Mouse (Mus musculus): ENCODE measurements around the gene Zc3h15. TPM values are rescaled to one million over a fixed set of nuclear protein-coding genes. Genes with fewer than 3 reads are reported as not detected.

Zc3h15 gene
- total and polyA plus RNA-seq, 3 experiments, result 144 to 194 TPM; not detected in 1

DNA sequence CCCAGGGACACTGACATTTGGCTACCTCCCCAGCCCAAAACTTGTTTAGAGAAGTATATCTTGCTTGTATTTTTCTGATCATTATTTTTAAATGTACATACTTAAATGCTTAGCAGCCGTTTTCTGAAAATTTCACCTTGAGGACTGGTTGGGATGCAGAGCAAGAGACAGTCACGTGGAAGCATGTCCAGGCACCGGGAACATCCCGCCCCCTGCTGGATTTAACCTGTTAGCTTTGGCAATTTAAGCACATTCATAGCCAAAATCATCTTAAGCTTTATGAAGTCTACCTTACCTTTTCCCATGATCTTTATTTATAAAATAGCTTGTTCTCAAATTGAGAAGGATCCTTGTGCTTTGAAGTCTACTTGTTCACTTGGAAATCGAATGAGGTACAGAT lies 25.8 kb downstream of the Zc3h15 start:
- Histone ChIP-seq H3K4me1 (ENCODE audit: control insufficient read depth in 1 of 2, insufficient read depth in 2 of 2, low read length in 2 of 2) (no peaks in the 10 kb centered on the region), H3K9ac (ENCODE audit: control insufficient read depth, low read depth, low read length, poor library complexity, severe bottlenecking) (no peak overlapping the region), H3K27me3 (ENCODE audit: control insufficient read depth in 1 of 2, insufficient read depth in 2 of 2, low read length in 2 of 2) (no peaks in the 10 kb centered on the region), H3K27ac (ENCODE audit: control insufficient read depth, low read depth, low read length) (no peak overlapping the region), H3K4me3 (ENCODE audit: control insufficient read depth in 1 of 2, insufficient read depth in 1 of 2, low read depth in 2 of 2, low read length in 2 of 2) (no peak overlapping the region), H3K9me3 (replicated peaks; ENCODE audit: insufficient read depth, low read length) (no peaks in the 10 kb centered on the region), H3K36me3 (ENCODE audit: control insufficient read depth in 1 of 2, insufficient read depth in 2 of 2, low read length in 2 of 2) (peaks cover 0 to 15% of the 10 kb centered on the region in 2 experiments; a peak in 2 of 4 replicates), H3K79me2 (ENCODE audit: control insufficient read depth, insufficient read depth, low read length, poor library complexity) (no peaks in the 10 kb centered on the region)
- no peak for DNase-seq (ENCODE audit: low read depth, low spot score)
- TF ChIP-seq CTCF (IDR thresholded peaks at IDR 0.05 in 2 of 3, conservative IDR thresholded peaks at IDR 0.05 in 1 of 3; ENCODE audit: control insufficient read depth in 1 of 3, insufficient read depth in 1 of 3, low read depth in 2 of 3, low read length in 3 of 3, poor library complexity in 1 of 3, severe bottlenecking in 1 of 3) (peak in 2 of 3 experiments; percentile 17 to 23; a peak in 2 of 6 replicates), ZMIZ1 (IDR thresholded peaks at IDR 0.05; ENCODE audit: low read depth, low read length) (no peak)

DNA sequence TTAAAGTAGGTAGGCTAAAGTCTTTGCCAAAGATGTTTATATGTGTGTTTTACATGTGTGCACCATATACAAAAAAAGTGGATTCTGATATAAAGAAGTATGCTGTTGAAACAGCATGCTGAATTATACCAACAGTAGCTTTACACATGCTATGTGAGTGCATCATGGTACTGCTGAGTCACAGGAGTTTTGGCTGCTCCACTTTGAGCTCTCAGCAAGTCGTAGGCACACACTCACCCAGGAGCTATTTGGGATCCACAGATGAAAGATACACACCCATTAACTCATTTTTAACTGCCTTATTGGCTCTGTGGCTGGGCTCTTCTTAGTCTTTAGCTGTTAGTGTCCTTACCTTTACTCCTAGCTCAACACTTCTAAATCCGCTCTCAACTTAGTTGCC lies 27.6 kb downstream of the Zc3h15 start:
- TF ChIP-seq ZKSCAN1 (IDR thresholded peaks at IDR 0.05; ENCODE audit: low read depth, low read length) (no peak), ELF1 (IDR thresholded peaks at IDR 0.05; ENCODE audit: low read depth, low read length) (no peak), ETS1 (IDR thresholded peaks at IDR 0.05; ENCODE audit: low read depth, low read length) (no peak), CTCF (IDR thresholded peaks at IDR 0.05 in 2 of 3, conservative IDR thresholded peaks at IDR 0.05 in 1 of 3; ENCODE audit: control insufficient read depth in 1 of 3, insufficient read depth in 1 of 3, low read depth in 2 of 3, low read length in 3 of 3, poor library complexity in 1 of 3, severe bottlenecking in 1 of 3) (no peak)

DNA sequence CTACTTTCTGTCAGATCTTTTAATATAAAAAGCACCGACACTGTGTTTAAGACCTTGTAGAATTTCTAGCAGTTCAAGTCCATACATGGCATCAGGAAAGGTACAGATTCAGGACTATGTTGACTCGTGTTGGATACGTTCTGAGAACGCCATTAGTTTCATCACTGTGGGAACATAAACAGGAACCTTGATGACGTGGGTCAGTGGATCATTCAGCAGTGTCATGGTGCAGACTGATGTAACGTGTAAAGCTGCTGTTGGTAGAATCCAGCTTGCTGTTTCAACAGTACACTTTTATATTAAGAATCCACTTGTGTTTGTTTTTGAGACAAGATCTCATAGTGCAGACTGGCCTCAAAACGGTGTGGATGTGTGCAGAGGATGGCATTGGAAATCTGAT lies 28.8 kb downstream of the Zc3h15 start:
- Histone ChIP-seq H3K27ac (ENCODE audit: control insufficient read depth, low read depth, low read length) (no peak overlapping the region), H3K4me3 (ENCODE audit: control insufficient read depth in 1 of 2, insufficient read depth in 1 of 2, low read depth in 2 of 2, low read length in 2 of 2) (no peak overlapping the region), H3K36me3 (ENCODE audit: control insufficient read depth in 1 of 2, insufficient read depth in 2 of 2, low read length in 2 of 2) (peaks cover 0 to 6% of the 10 kb centered on the region in 2 experiments; a peak in 2 of 4 replicates), H3K9ac (ENCODE audit: control insufficient read depth, low read depth, low read length, poor library complexity, severe bottlenecking) (no peak overlapping the region), H3K79me2 (ENCODE audit: control insufficient read depth, insufficient read depth, low read length, poor library complexity) (no peaks in the 10 kb centered on the region), H3K9me3 (replicated peaks; ENCODE audit: insufficient read depth, low read length) (no peaks in the 10 kb centered on the region), H3K4me1 (ENCODE audit: control insufficient read depth in 1 of 2, insufficient read depth in 2 of 2, low read length in 2 of 2) (no peaks in the 10 kb centered on the region), H3K27me3 (ENCODE audit: control insufficient read depth in 1 of 2, insufficient read depth in 2 of 2, low read length in 2 of 2) (no peaks in the 10 kb centered on the region)
- DNase-seq (ENCODE audit: low read depth, low spot score), result no peak
- TF ChIP-seq TCF12 (IDR thresholded peaks at IDR 0.05; ENCODE audit: low read depth, low read length), result no peak
- TF ChIP-seq TAL1 (IDR thresholded peaks at IDR 0.05; ENCODE audit: low read length), result no peak
- TF ChIP-seq GABPA (IDR thresholded peaks at IDR 0.05; ENCODE audit: low read depth, low read length), result no peak
- TF ChIP-seq MAX (IDR thresholded peaks at IDR 0.05; ENCODE audit: low read length), result no peak
- TF ChIP-seq JUND (IDR thresholded peaks at IDR 0.05; ENCODE audit: low read depth, low read length), result no peak

More for the DNA sequence above, 27.6 kb downstream of the Zc3h15 start:
- Histone ChIP-seq H3K27ac (ENCODE audit: control insufficient read depth, low read depth, low read length) (no peak overlapping the region), H3K36me3 (ENCODE audit: control insufficient read depth in 1 of 2, insufficient read depth in 2 of 2, low read length in 2 of 2) (peaks cover 0 to 8% of the 10 kb centered on the region in 2 experiments; a peak in 2 of 4 replicates), H3K4me1 (ENCODE audit: control insufficient read depth in 1 of 2, insufficient read depth in 2 of 2, low read length in 2 of 2) (no peaks in the 10 kb centered on the region), H3K4me3 (ENCODE audit: control insufficient read depth in 1 of 2, insufficient read depth in 1 of 2, low read depth in 2 of 2, low read length in 2 of 2) (no peak overlapping the region), H3K9ac (ENCODE audit: control insufficient read depth, low read depth, low read length, poor library complexity, severe bottlenecking) (no peak overlapping the region), H3K79me2 (ENCODE audit: control insufficient read depth, insufficient read depth, low read length, poor library complexity) (no peaks in the 10 kb centered on the region), H3K9me3 (replicated peaks; ENCODE audit: insufficient read depth, low read length) (no peaks in the 10 kb centered on the region), H3K27me3 (ENCODE audit: control insufficient read depth in 1 of 2, insufficient read depth in 2 of 2, low read length in 2 of 2) (no peaks in the 10 kb centered on the region)
- DNase-seq (ENCODE audit: low read depth, low spot score), result no peak
